Mouse (Mus musculus) forebrain, embryonic 15.5 days (tissue): ENCODE measurements around the gene Cdc25a. TPM values are rescaled to one million over a fixed set of nuclear protein-coding genes. Genes with fewer than 3 reads are reported as not detected.

Experiments used
- ATAC-seq: fragments of 200-750 bp; cut with Nextera tagmentation; replicated peaks from 2 replicates; pipeline ENCODE4 v1.8.0; 2017; ENCODE audit warnings: mild to moderate bottlenecking, moderate TSS enrichment, moderate library complexity
- H3K27ac ChIP-seq: fragments of 300-500 bp; sonication (generic); replicated peaks from 2 replicates; pipeline ENCODE4 v1.5.1; 2015; ENCODE audit warnings: mild to moderate bottlenecking, inconsistent platforms
- H3K27me3 ChIP-seq: fragments of 300-500 bp; sonication (generic); 2 replicates; pipeline ENCODE4 v1.6.1; 2015; ENCODE audit warnings: inconsistent platforms
- H3K36me3 ChIP-seq: fragments of 300-500 bp; sonication (generic); 2 replicates; pipeline ENCODE4 v1.6.1; 2015; ENCODE audit warnings: mild to moderate bottlenecking, inconsistent platforms
- H3K4me1 ChIP-seq: fragments of 300-500 bp; sonication (generic); 2 replicates; pipeline ENCODE4 v1.6.1; 2015; ENCODE audit warnings: inconsistent platforms
- H3K4me2 ChIP-seq: fragments of 300-500 bp; sonication (generic); replicated peaks from 2 replicates; pipeline ENCODE4 v1.6.1; 2015; ENCODE audit warnings: mild to moderate bottlenecking, inconsistent platforms
- H3K4me3 ChIP-seq: fragments of 300-500 bp; sonication (generic); 2 replicates; pipeline ENCODE4 v1.5.1; 2015; ENCODE audit warnings: mild to moderate bottlenecking, inconsistent platforms
- H3K9ac ChIP-seq: fragments of 300-500 bp; sonication (generic); replicated peaks from 2 replicates; pipeline ENCODE4 v1.6.1; 2015; ENCODE audit warnings: mild to moderate bottlenecking, inconsistent platforms
- H3K9me3 ChIP-seq: fragments of 300-500 bp; sonication (generic); 2 replicates; pipeline ENCODE4 v1.6.1; 2016; ENCODE audit warnings: inconsistent platforms
- WGBS: fragments of 180-500 bp; shearing (Covaris S2); methylation state at CpG from one replicate; pipeline ENCODE4 v1.1.7; 2015; ENCODE audit warnings: mixed read lengths; 5-methylcytosine and 5-hydroxymethylcytosine counted together
- polyA plus RNA-seq: library from polyadenylated mRNA; unstranded; fragments of >200 nt; fragmentation: Nextera tagmentation; extraction: Ambion mirVana; gene quantifications from 2 replicates; pipeline ENCODE4 v1.2.1, GENCODE M21; 2015

The Cdc25a gene
- polyA plus RNA-seq, 1 experiment from 2014 or later: 22.7 TPM

GRCm38 (mm10) chr9:109895593-109895992, 20.2 kb downstream of the Cdc25a start:
- H3K9me3 ChIP-seq: no peaks in the 10 kb centered on the region
- ATAC-seq: no peak
- H3K4me3 ChIP-seq: no peak overlapping the region
- no peak overlapping the region for H3K27ac ChIP-seq
- no peaks in the 10 kb centered on the region for H3K27me3 ChIP-seq
- H3K9ac ChIP-seq: no peak overlapping the region
- H3K4me2 ChIP-seq: no peak overlapping the region
- H3K4me1 ChIP-seq: peaks cover 2% of the 10 kb centered on the region; the same call in 1 of the 2 replicates
- H3K36me3 ChIP-seq: peaks cover 27% of the 10 kb centered on the region
- 76% methylated on average over 6 of the region's 6 CpGs for WGBS

- no peaks in the 10 kb centered on the region for H3K9me3 ChIP-seq
- H3K4me1 ChIP-seq: peaks cover 2% of the 10 kb centered on the region; the same call in 1 of the 2 replicates
- H3K36me3 ChIP-seq: peaks cover 17% of the 10 kb centered on the region
- H3K9ac ChIP-seq: no peak overlapping the region
- H3K27ac ChIP-seq: no peak overlapping the region
- no peaks in the 10 kb centered on the region for H3K27me3 ChIP-seq
- no peak overlapping the region for H3K4me2 ChIP-seq
- 84% methylated on average over 8 of the region's 8 CpGs for WGBS
- H3K4me3 ChIP-seq: no peak overlapping the region
- no peak for ATAC-seq
Observed at GRCm38 (mm10) chr9:109896253-109897150, 21.1 kb downstream of the Cdc25a start.

- Histone ChIP-seq H3K4me3 (no peak overlapping the region), H3K9me3 (no peaks in the 10 kb centered on the region), H3K9ac (no peak overlapping the region), H3K4me1 (peaks cover 2% of the 10 kb centered on the region; the same call in 1 of the 2 replicates), H3K4me2 (no peak overlapping the region), H3K36me3 (peaks cover 5% of the 10 kb centered on the region; the same call in 1 of the 2 replicates), H3K27ac (no peak overlapping the region), H3K27me3 (no peaks in the 10 kb centered on the region)
- no peak for ATAC-seq
- WGBS: 61% methylated on average over 2 of the region's 2 CpGs
Observed at GRCm38 (mm10) chr9:109898027-109898426, 22.6 kb downstream of the Cdc25a start.

DNA sequence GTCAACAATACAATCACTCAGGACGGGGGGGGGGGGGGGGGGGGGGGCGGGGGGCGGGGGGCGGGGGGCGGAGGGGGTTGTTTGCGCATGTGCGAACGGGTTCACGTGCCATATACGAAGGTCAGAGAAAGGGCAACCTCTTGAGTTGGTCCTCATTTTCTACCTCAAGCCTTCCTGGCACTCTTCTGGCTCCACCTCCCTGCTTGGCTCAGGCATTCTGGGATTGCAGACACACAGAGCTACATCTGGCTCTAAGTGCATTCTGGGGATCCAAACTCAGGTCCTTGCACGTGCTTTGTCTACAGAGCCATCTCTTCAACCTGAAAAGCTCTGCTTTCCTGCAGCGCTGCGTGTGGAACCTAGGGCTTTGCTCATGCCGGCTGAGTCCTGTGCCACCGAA, 24.0 kb downstream of the Cdc25a start:
- Histone ChIP-seq H3K36me3 (no peaks in the 10 kb centered on the region), H3K4me2 (no peak overlapping the region), H3K4me1 (peaks cover 2% of the 10 kb centered on the region; the same call in 1 of the 2 replicates), H3K9ac (no peak overlapping the region), H3K27me3 (no peaks in the 10 kb centered on the region), H3K27ac (no peak overlapping the region), H3K9me3 (no peaks in the 10 kb centered on the region), H3K4me3 (no peak overlapping the region)
- ATAC-seq: no peak
- 68% methylated on average over 9 of the region's 15 CpGs for WGBS

DNA sequence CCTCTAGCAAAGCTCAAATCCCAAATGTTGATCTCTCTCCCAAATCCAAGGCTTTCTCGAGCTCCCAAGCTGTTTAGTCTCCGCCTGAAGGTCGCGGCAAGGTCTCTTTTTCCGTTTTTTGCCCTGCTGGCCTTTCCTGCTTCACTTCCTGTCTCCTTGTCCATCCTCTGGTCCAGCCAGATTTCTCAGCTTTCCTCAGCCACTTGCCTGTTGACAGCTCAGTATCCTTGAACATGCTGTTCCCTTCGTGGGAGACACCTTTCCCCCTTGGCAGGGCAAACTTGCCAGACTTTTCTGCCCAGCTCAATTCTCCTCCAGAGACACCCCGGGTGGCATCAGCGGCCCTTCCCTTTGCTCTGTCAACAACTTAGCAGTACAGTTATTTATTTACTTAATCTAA, 24.4 kb downstream of the Cdc25a start:
- 78% methylated on average over 8 of the region's 8 CpGs for WGBS
- Histone ChIP-seq H3K27me3 (no peaks in the 10 kb centered on the region), H3K9ac (no peak overlapping the region), H3K36me3 (no peaks in the 10 kb centered on the region), H3K4me1 (no peaks in the 10 kb centered on the region; the same call in 1 of the 2 replicates), H3K27ac (no peak overlapping the region), H3K4me3 (no peak overlapping the region), H3K4me2 (no peak overlapping the region), H3K9me3 (no peaks in the 10 kb centered on the region)
- ATAC-seq: no peak

DNA sequence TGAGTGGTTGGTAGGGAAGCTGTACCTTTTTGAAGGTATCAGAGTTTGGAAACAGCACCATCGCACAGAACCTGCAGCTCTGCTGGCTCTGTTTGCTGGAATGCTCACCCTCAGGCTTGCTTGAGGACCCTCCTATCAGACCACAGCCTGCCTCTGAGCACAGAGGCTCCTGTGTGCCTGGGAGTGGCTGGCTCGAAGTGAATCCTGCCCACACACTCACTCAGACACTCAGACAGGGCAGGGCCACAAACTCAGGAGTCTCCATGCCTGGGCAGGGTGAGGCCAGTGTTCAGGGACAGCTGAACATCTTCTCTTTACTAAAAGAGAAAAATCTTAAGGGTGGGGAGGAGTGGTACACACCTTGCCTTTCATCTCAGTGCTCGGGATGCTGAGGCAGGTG, 25.2 kb downstream of the Cdc25a start:
- H3K27me3 ChIP-seq: no peaks in the 10 kb centered on the region
- H3K4me3 ChIP-seq: no peak overlapping the region
- ATAC-seq: no peak
- H3K36me3 ChIP-seq: no peaks in the 10 kb centered on the region
- H3K9me3 ChIP-seq: no peaks in the 10 kb centered on the region
- no peaks in the 10 kb centered on the region for H3K4me1 ChIP-seq
- WGBS: 87% methylated on average over 3 of the region's 3 CpGs
- no peak overlapping the region for H3K9ac ChIP-seq
- no peak overlapping the region for H3K27ac ChIP-seq
- no peak overlapping the region for H3K4me2 ChIP-seq

GRCm38 (mm10) chr9:109902246-109902645, 26.9 kb downstream of the Cdc25a start:
- no peaks in the 10 kb centered on the region for H3K36me3 ChIP-seq
- 68% methylated on average over 4 of the region's 4 CpGs for WGBS
- no peaks in the 10 kb centered on the region for H3K4me1 ChIP-seq
- H3K4me3 ChIP-seq: no peak overlapping the region
- no peaks in the 10 kb centered on the region for H3K9me3 ChIP-seq
- no peak overlapping the region for H3K9ac ChIP-seq
- H3K27me3 ChIP-seq: no peaks in the 10 kb centered on the region
- H3K27ac ChIP-seq: no peak overlapping the region
- H3K4me2 ChIP-seq: no peak overlapping the region
- ATAC-seq: no peak

DNA sequence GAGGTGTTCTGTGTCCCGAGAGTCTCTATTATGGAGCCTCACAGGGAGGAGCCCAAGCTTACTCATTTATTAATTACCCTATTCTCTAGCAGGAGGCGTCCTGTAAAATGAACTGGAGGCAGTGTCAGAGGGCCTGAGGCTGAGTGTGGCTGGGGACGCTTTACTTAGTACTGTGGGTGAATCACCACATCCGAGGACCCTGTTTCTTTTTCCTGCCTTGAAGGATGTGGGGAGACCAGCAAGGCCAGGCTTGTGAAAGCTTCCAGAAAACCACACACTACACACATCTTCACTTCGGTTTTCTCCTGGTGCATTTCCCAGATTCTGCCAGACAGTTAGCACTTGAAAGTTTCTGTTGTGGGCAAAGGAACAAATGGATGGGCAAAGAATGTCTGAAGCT, 27.4 kb downstream of the Cdc25a start:
- Histone ChIP-seq H3K4me2 (no peak overlapping the region), H3K9ac (no peak overlapping the region), H3K4me3 (no peak overlapping the region), H3K27me3 (no peaks in the 10 kb centered on the region), H3K4me1 (no peaks in the 10 kb centered on the region), H3K36me3 (no peaks in the 10 kb centered on the region), H3K9me3 (no peaks in the 10 kb centered on the region), H3K27ac (no peak overlapping the region)
- ATAC-seq: no peak
- 59% methylated on average over 5 of the region's 5 CpGs for WGBS

GRCm38 (mm10) chr9:109907300-109907699, 31.9 kb downstream of the Cdc25a start:
- no peak overlapping the region for H3K27ac ChIP-seq
- H3K9me3 ChIP-seq: no peaks in the 10 kb centered on the region
- WGBS: 56% methylated on average over 8 of the region's 8 CpGs
- no peak overlapping the region for H3K4me2 ChIP-seq
- no peak overlapping the region for H3K9ac ChIP-seq
- no peak overlapping the region for H3K4me3 ChIP-seq
- H3K27me3 ChIP-seq: no peaks in the 10 kb centered on the region
- no peaks in the 10 kb centered on the region for H3K36me3 ChIP-seq
- no peaks in the 10 kb centered on the region for H3K4me1 ChIP-seq
- no peak for ATAC-seq

- WGBS: 77% methylated on average over 6 of the region's 6 CpGs
- Histone ChIP-seq H3K4me3 (no peak overlapping the region), H3K4me1 (no peaks in the 10 kb centered on the region), H3K27me3 (no peaks in the 10 kb centered on the region), H3K9me3 (no peaks in the 10 kb centered on the region), H3K9ac (no peak overlapping the region), H3K4me2 (no peak overlapping the region), H3K27ac (no peak overlapping the region), H3K36me3 (no peaks in the 10 kb centered on the region)
- ATAC-seq: no peak
Observed at GRCm38 (mm10) chr9:109907774-109908465, 32.5 kb downstream of the Cdc25a start.

GRCm38 (mm10) chr9:109909102-109909501, 33.7 kb downstream of the Cdc25a start:
- Histone ChIP-seq H3K9me3 (no peaks in the 10 kb centered on the region), H3K4me2 (no peak overlapping the region), H3K27ac (no peak overlapping the region), H3K4me1 (no peaks in the 10 kb centered on the region), H3K9ac (no peak overlapping the region), H3K36me3 (no peaks in the 10 kb centered on the region), H3K27me3 (no peaks in the 10 kb centered on the region), H3K4me3 (no peak overlapping the region)
- 85% methylated on average over 8 of the region's 8 CpGs for WGBS
- no peak for ATAC-seq

DNA sequence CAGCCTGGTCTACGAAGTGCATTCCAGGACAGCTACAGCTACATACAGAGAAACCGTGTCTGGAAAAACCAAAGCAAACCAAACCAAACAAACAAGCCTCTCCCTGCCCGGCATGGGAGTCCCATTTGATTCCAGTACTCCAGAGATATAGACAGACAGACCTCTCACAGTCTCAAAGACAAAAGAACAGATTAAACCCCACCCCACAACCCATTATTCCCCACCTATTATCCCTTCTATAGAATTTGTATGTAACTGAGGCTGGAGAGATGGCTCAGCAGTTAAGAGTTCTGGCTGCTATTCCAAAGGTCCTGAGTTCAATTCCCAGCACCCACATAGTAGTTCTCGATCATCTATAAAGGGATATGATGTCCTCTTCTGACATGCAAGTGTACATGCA, 34.5 kb downstream of the Cdc25a start:
- no peak overlapping the region for H3K4me3 ChIP-seq
- no peak overlapping the region for H3K9ac ChIP-seq
- no peak overlapping the region for H3K4me2 ChIP-seq
- H3K36me3 ChIP-seq: no peaks in the 10 kb centered on the region
- no peaks in the 10 kb centered on the region for H3K4me1 ChIP-seq
- H3K9me3 ChIP-seq: no peaks in the 10 kb centered on the region
- ATAC-seq: no peak
- no peak overlapping the region for H3K27ac ChIP-seq
- H3K27me3 ChIP-seq: no peaks in the 10 kb centered on the region
- 90% methylated on average over 4 of the region's 4 CpGs for WGBS
